Mouse (Mus musculus) erythroblast, embryonic 14.5 days (primary cell): ENCODE results near the gene Ttll8. TPM values are rescaled to one million over a fixed set of nuclear protein-coding genes. Genes with fewer than 3 reads are reported as not detected.

Experiments
- H3K27me3 ChIP-seq: 2 replicates; pipeline ENCODE4 v1.6.1; 2012; ENCODE audit warnings: inconsistent platforms; ENCODE audit not compliant: control insufficient read depth
- H3K36me3 ChIP-seq: 2 replicates; pipeline ENCODE4 v1.6.1; 2012; ENCODE audit warnings: mild to moderate bottlenecking, inconsistent platforms; ENCODE audit not compliant: control insufficient read depth
- H3K4me1 ChIP-seq: 2 replicates; pipeline ENCODE4 v1.6.1; 2012; ENCODE audit warnings: inconsistent platforms; ENCODE audit not compliant: control insufficient read depth
- H3K4me3 ChIP-seq: replicated peaks from 2 replicates; pipeline ENCODE3; 2012; ENCODE audit warnings: moderate library complexity, mild to moderate bottlenecking, inconsistent platforms
- H3K9me3 ChIP-seq: 2 replicates; pipeline ENCODE4 v1.6.1; 2012; ENCODE audit warnings: low read length, inconsistent platforms, mixed read lengths; ENCODE audit not compliant: control insufficient read depth
- GATA1 ChIP-seq: IDR thresholded peaks from 2 replicates; pipeline ENCODE4 v1.6.1; 2012; ENCODE audit warnings: low read length, inconsistent platforms, mixed read lengths
- TAL1 ChIP-seq: IDR thresholded peaks from 3 replicates; pipeline ENCODE4 v1.6.1; 2012; ENCODE audit warnings: low read length, inconsistent platforms, mixed read lengths
- polyA plus RNA-seq: library from polyadenylated mRNA; stranded (reverse); fragments of >175 nt; gene quantifications from 2 replicates; pipeline ENCODE4 v1.2.3, GENCODE M21; 2012

Ttll8 gene
- polyA plus RNA-seq, 1 experiment: not detected

DNA sequence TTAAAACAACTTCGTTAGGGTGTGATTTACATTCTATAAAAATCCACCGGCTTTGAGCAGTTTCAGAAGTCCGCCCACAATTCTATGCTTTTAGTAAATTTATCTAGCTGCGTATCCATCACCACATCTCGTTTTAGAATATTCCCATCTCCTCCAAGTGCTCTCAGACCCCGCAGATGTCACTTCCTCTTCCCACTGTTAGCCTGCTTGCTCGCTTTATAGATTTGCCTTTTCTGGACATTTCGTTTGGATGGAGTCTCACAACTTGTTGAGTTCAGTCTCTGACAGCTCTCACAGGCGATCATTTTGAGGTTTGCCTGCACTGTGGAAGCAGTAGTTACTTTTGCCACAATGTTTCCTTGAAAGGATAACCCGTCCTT lies 77.2 kb downstream of the Ttll8 start:
- H3K27me3 ChIP-seq: peaks cover 4% of the 10 kb centered on the region; the same call in 1 of the 2 replicates
- H3K9me3 ChIP-seq: no peaks in the 10 kb centered on the region
- TF ChIP-seq GATA1 (no peak), TAL1 (no peak)
- H3K4me3 ChIP-seq: no peak overlapping the region
- no peaks in the 10 kb centered on the region for H3K36me3 ChIP-seq
- H3K4me1 ChIP-seq: peaks cover 4% of the 10 kb centered on the region; the same call in 1 of the 2 replicates

- H3K9me3 ChIP-seq: no peaks in the 10 kb centered on the region
- TF ChIP-seq TAL1 (no peak), GATA1 (no peak)
- H3K27me3 ChIP-seq: peaks cover 4% of the 10 kb centered on the region; the same call in 1 of the 2 replicates
- H3K36me3 ChIP-seq: no peaks in the 10 kb centered on the region
- peaks cover 4% of the 10 kb centered on the region; the same call in 1 of the 2 replicates for H3K4me1 ChIP-seq
- no peak overlapping the region for H3K4me3 ChIP-seq
Measured at GRCm38 (mm10) chr15:88876155-88877020, 77.8 kb downstream of the Ttll8 start.

GRCm38 (mm10) chr15:88875625-88876081 lies 78.6 kb downstream of the Ttll8 start:
- Histone ChIP-seq H3K4me3 (no peak overlapping the region), H3K36me3 (no peaks in the 10 kb centered on the region), H3K27me3 (peaks cover 4% of the 10 kb centered on the region; the same call in 1 of the 2 replicates), H3K9me3 (no peaks in the 10 kb centered on the region), H3K4me1 (peaks cover 4% of the 10 kb centered on the region; the same call in 1 of the 2 replicates)
- TF ChIP-seq GATA1 (no peak), TAL1 (no peak)

DNA sequence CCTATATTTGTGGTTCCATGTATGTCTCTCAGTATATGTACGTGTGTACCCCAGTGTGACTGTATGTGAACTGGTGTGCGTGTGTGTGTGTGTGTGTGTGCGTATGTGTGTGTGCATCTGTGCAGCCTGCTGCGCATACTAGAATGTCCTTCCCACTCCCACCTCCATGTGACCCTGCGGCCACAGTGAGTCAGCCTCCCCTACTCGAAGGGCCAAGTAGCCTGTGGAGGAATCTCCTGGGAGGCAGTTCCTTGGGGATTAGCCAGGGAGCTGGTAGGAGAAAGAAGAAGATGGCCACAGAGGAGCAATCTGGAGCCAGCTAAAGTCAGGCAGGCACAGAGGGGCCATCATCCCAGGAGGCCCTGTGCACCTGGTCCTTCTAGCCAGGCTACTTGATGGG lies 79.7 kb downstream of the Ttll8 start:
- H3K27me3 ChIP-seq: peaks cover 4% of the 10 kb centered on the region; the same call in 1 of the 2 replicates
- peaks cover 4% of the 10 kb centered on the region; the same call in 1 of the 2 replicates for H3K4me1 ChIP-seq
- no peak for TF ChIP-seq TAL1
- TF ChIP-seq GATA1: no peak
- H3K36me3 ChIP-seq: no peaks in the 10 kb centered on the region
- H3K4me3 ChIP-seq: no peak overlapping the region
- no peaks in the 10 kb centered on the region for H3K9me3 ChIP-seq

GRCm38 (mm10) chr15:88874061-88874460 lies 80.2 kb downstream of the Ttll8 start:
- Histone ChIP-seq H3K9me3 (no peaks in the 10 kb centered on the region), H3K27me3 (peaks cover 4% of the 10 kb centered on the region; the same call in 1 of the 2 replicates), H3K4me3 (no peak overlapping the region), H3K4me1 (peaks cover 4% of the 10 kb centered on the region; the same call in 1 of the 2 replicates), H3K36me3 (no peaks in the 10 kb centered on the region)
- TF ChIP-seq GATA1: no peak

GRCm38 (mm10) chr15:88870418-88871185 lies 83.6 kb downstream of the Ttll8 start:
- Histone ChIP-seq H3K4me3 (no peak overlapping the region), H3K27me3 (peaks cover 1% of the 10 kb centered on the region; the same call in 1 of the 2 replicates), H3K4me1 (peaks cover 2% of the 10 kb centered on the region), H3K36me3 (peaks cover 7% of the 10 kb centered on the region; the same call in 1 of the 2 replicates), H3K9me3 (peaks cover 5% of the 10 kb centered on the region)
- TF ChIP-seq TAL1 (no peak), GATA1 (no peak)

DNA sequence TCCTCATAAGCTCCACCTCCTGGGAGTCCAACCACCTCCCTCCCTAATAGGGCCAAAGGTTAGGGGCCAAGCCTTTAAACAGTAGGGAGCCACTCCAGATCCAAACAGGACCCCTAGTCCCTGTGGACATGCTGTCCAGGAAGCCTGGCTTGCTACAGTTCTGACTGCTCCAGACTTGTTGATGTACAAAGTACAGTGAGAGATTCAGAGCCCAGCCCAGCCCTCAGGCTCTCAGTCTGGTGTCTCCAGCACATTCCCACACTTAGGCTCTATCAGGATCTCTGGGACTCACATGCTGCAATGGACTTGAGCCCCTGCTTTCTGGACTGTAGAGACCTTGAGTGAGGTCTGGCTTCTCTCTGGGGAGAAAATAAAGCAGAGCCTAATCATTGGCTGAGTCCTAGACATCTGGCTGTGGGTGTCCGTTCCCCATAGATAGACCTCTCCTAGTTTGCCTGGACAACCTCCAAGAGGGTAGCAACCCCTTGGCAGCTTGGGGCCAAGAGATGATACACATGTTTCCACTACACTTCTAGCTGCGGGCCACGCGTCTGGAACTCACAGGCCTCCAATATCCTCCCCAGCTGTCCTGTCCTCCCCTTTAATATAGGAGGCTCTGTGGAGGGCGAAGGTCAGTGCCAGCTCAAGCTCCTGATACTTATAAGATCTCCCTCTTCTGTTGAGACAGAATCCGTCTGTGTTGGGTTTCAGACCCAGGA lies 86.0 kb downstream of the Ttll8 start:
- Histone ChIP-seq H3K36me3 (peaks cover 20% of the 10 kb centered on the region), H3K9me3 (peaks cover 5% of the 10 kb centered on the region), H3K4me1 (peaks cover 21% of the 10 kb centered on the region), H3K4me3 (no peak overlapping the region), H3K27me3 (peaks cover 2% of the 10 kb centered on the region; the same call in 1 of the 2 replicates)
- TF ChIP-seq GATA1: no peak
- no peak for TF ChIP-seq TAL1

DNA sequence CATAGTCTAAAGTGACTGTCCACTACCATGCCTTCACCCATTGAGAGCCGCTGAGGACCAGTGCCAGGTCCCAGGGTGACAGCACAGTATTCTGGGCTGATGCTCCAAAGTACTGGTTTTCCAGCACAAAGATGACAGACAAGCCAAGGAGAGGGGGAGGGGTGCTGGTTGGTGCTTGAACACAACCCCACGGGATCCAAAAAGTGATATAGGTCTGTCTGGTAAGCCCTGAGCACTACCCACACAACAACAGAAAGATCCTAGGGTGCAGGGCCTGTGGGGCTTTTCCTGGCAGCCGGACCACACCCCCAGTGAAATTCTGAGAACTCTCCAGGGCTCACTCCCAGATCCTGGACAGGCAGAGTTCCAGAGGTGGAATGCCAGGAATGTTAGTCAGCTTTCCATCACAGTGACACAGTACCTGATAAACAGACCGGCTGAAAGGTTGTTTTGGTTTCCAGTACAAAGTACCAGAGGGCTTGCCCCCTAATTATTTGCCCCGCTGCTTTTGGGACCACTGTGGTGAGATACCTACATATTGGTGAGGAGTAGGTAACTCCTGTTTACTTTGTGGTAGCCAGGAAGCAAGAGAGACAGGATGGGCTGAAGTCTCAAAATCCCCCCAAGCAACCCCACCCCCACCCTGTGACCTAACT lies 86.7 kb downstream of the Ttll8 start:
- Histone ChIP-seq H3K36me3 (peaks cover 20% of the 10 kb centered on the region), H3K4me1 (peaks cover 28% of the 10 kb centered on the region), H3K4me3 (no peak overlapping the region), H3K27me3 (peaks cover 7% of the 10 kb centered on the region), H3K9me3 (peaks cover 5% of the 10 kb centered on the region)
- TF ChIP-seq GATA1: no peak
- TF ChIP-seq TAL1: no peak
